Mouse (Mus musculus) C2C12 (cell line): ENCODE data around the gene Nedd9. TPM values are rescaled to one million over a fixed set of nuclear protein-coding genes. Genes with fewer than 3 reads are reported as not detected.
A peak's percentile ranks its signal among the peaks of the same experiment; 100 is the strongest.

ENCODE experiments used
- H3K27me3 ChIP-seq: one replicate; pipeline ENCODE4 v1.6.1; 2011; ENCODE audit not compliant: control insufficient read depth, insufficient read depth, insufficient read length
- H3K36me3 ChIP-seq: one replicate; pipeline ENCODE4 v1.6.1; 2011; ENCODE audit not compliant: control insufficient read depth, insufficient read depth
- H3K4me3 ChIP-seq: one replicate; pipeline ENCODE4 v1.5.1; 2011; ENCODE audit warnings: mild to moderate bottlenecking, control low read depth; ENCODE audit not compliant: poor library complexity, insufficient read depth, severe bottlenecking
- H3K79me2 ChIP-seq: one replicate; pipeline ENCODE4 v1.6.1; 2011; ENCODE audit not compliant: control insufficient read depth, insufficient read depth
- H3K79me3 ChIP-seq: one replicate; pipeline ENCODE4 v1.6.1; 2011; ENCODE audit warnings: low read depth, control low read depth
- H3ac ChIP-seq: one replicate; pipeline ENCODE3; 2011; ENCODE audit warnings: low read depth; ENCODE audit not compliant: control insufficient read depth, insufficient read length
- CEBPB ChIP-seq: IDR thresholded peaks from one replicate; pipeline ENCODE4 v1.6.1; 2011; ENCODE audit warnings: low read depth, mild to moderate bottlenecking, control low read depth, moderate library complexity
- CTCF ChIP-seq: IDR thresholded peaks from one replicate; pipeline ENCODE4 v1.5.1; 2011; ENCODE audit not compliant: control insufficient read depth, insufficient read depth, insufficient read length
- FOSL1 ChIP-seq: IDR thresholded peaks from one replicate; pipeline ENCODE4 v1.8.0; 2011; ENCODE audit warnings: mild to moderate bottlenecking, low read length; ENCODE audit not compliant: poor library complexity, insufficient read depth, severe bottlenecking
- MAX ChIP-seq: IDR thresholded peaks from one replicate; pipeline ENCODE4 v1.6.1; 2011; ENCODE audit warnings: mild to moderate bottlenecking, control low read depth
- MYOD1 ChIP-seq: IDR thresholded peaks from one replicate; pipeline ENCODE4 v1.6.1; 2011; ENCODE audit warnings: low read depth; ENCODE audit not compliant: control insufficient read depth, insufficient read length
- MYOG ChIP-seq: IDR thresholded peaks from one replicate; pipeline ENCODE4 v1.6.1; 2011; ENCODE audit not compliant: control insufficient read depth, insufficient read length; ENCODE audit errors: extremely low read depth
- USF1 ChIP-seq: IDR thresholded peaks from one replicate; pipeline ENCODE4 v1.6.1; 2011; ENCODE audit warnings: low read depth, mild to moderate bottlenecking, control low read depth, moderate library complexity
- long read RNA-seq, 2 experiments: library from polyadenylated mRNA; unstranded; transcript quantifications; one replicate each; pipeline ENCODE4 v2.0.0; 2019 to 2020
- polyA plus RNA-seq: library from polyadenylated mRNA; unstranded; fragments of >200 nt; fragmentation: generic; extraction: Trizol; gene quantifications from one replicate; pipeline ENCODE4 v1.2.1, GENCODE M21; 2012; ENCODE audit warnings: missing spikeins

Gene Nedd9
- 6.7 TPM for polyA plus RNA-seq
- long read RNA-seq, experiment 1, full-length matches to known transcripts, result 3 of 4 reads
- long read RNA-seq, experiment 1, partial matches to known transcripts, result 0 of 4 reads
- long read RNA-seq, experiment 1, other reads (novel, unspliced or antisense), result 1 of 4 reads
- long read RNA-seq, experiment 2, full-length matches to known transcripts, result 55 of 61 reads
- long read RNA-seq, experiment 2, partial matches to known transcripts, result 5 of 61 reads
- long read RNA-seq, experiment 2, other reads (novel, unspliced or antisense), result 1 of 61 reads

GRCm38 (mm10) chr13:41486606-41487408 lies at the start of gene Nedd9:
TSS of gene Nedd9 (minus strand) at chr13:41487362.
- TF ChIP-seq USF1 (no peak), CTCF (no peak), CEBPB (no peak), MAX (no peak), MYOG (no peak), MYOD1 (no peak)
- Histone ChIP-seq H3K79me3 (no peaks in the 10 kb centered on the region), H3ac (no peak within 1 kb of the TSS), H3K79me2 (no peaks in the 10 kb centered on the region), H3K4me3 (no peak within 1 kb of the TSS), H3K27me3 (no peaks in the 10 kb centered on the region), H3K36me3 (no peaks in the 10 kb centered on the region)

DNA sequence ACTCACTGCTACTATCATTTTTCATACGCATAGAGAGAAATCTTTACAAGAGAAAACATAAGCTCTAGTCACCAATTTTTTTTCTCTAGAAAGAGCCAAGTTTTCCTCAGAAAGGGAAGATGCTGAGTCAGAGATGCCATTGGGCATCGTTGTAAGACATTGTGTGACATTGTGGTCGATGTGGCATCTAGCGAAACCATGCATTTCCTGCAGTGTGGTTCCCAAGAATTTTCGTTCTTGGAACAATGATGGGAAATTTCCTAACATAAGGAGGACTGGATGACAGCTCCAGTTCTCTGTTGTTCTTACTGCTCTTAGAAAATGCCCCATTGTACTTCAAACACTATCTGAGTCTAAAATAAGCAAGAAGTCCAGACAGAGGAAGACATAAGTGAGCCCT lies 45.5 kb upstream of the Nedd9 start:
- no peaks in the 10 kb centered on the region for H3K79me3 ChIP-seq
- TF ChIP-seq CTCF (no peak), MYOG (no peak), CEBPB (peak; percentile 3), FOSL1 (peak; percentile 38), MAX (peak; percentile 52)

GRCm38 (mm10) chr13:41530326-41530725 lies 43.2 kb upstream of the Nedd9 start:
- Histone ChIP-seq H3K4me3 (no peak overlapping the region), H3ac (no peak overlapping the region), H3K36me3 (no peaks in the 10 kb centered on the region), H3K79me2 (no peaks in the 10 kb centered on the region), H3K79me3 (no peaks in the 10 kb centered on the region), H3K27me3 (no peaks in the 10 kb centered on the region)
- TF ChIP-seq FOSL1 (no peak), CEBPB (no peak), USF1 (no peak)

More for the DNA sequence above, 45.5 kb upstream of the Nedd9 start:
- Histone ChIP-seq H3K79me2 (no peaks in the 10 kb centered on the region), H3K27me3 (no peaks in the 10 kb centered on the region), H3K4me3 (no peak overlapping the region), H3K36me3 (no peaks in the 10 kb centered on the region), H3ac (no peak overlapping the region)

- no peaks in the 10 kb centered on the region for H3K79me2 ChIP-seq
- no peak overlapping the region for H3K4me3 ChIP-seq
- H3K27me3 ChIP-seq, result no peaks in the 10 kb centered on the region
- TF ChIP-seq CEBPB (no peak), MAX (no peak), MYOD1 (no peak), CTCF (no peak), MYOG (no peak), USF1 (no peak), FOSL1 (no peak)
- no peaks in the 10 kb centered on the region for H3K79me3 ChIP-seq
- no peak overlapping the region for H3ac ChIP-seq
- H3K36me3 ChIP-seq, result no peaks in the 10 kb centered on the region
Measured at GRCm38 (mm10) chr13:41524208-41524607, 37.0 kb upstream of the Nedd9 start.

DNA sequence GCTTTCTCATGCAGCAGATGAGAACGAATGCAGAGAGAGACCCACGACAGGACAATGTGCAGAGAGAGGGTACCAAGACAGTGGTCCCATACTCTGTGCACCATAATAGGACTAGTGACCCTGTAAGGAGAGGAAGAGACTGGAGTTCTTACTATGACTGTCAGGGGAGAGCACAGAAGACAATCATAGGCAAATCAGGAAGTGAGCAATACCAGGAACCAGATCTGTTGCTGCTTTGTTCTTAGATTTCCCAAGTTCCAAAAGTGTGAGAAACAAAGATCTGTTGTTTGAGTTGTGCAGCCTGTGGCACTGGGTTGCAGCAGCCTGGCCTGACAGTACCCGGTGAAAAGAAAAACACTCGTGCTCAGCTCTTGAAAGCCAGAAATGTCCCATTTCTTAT lies 34.1 kb upstream of the Nedd9 start:
- H3K27me3 ChIP-seq, result no peaks in the 10 kb centered on the region
- H3K36me3 ChIP-seq, result no peaks in the 10 kb centered on the region
- no peak for TF ChIP-seq CTCF
- TF ChIP-seq MAX, result no peak
- no peak for TF ChIP-seq MYOG
- no peak for TF ChIP-seq USF1
- TF ChIP-seq FOSL1, result no peak
- TF ChIP-seq MYOD1, result no peak
- TF ChIP-seq CEBPB, result no peak
- no peak overlapping the region for H3K4me3 ChIP-seq
- no peaks in the 10 kb centered on the region for H3K79me3 ChIP-seq
- peak overlapping the region; percentile 38 for H3ac ChIP-seq
- no peaks in the 10 kb centered on the region for H3K79me2 ChIP-seq

DNA sequence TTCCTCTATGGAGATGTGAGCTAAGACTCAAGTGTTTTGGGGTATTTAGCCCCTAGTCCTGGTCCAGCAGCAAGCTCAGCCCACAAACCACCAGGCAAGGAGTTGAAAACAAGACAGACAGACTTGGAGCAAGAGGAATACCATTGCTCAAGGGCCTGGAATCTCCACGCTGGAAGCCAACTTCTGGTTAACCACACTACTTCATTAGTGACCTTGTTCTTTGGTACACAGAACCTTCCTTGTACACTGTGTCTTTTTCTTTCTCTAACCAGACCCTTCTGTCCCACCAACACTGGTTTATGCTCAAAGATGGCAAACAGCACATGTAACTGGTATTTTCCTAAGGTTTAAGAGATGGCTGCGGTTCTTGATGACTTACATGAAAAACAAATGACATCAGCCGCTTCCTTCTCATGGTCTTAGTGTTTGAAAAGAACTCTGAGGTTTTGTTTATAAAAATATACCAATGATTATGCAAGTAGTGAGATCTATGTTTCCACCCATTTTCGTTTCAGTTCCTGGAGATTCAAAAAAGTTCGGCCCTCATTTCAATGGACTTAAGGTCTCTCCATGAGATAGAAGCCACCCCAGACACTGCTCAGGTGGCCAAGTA lies 33.5 kb upstream of the Nedd9 start:
- Histone ChIP-seq H3K4me3 (no peak overlapping the region), H3K27me3 (no peaks in the 10 kb centered on the region), H3K79me2 (no peaks in the 10 kb centered on the region), H3K36me3 (no peaks in the 10 kb centered on the region), H3ac (no peak overlapping the region), H3K79me3 (no peaks in the 10 kb centered on the region)
- TF ChIP-seq MAX (no peak), MYOD1 (no peak), FOSL1 (no peak), CTCF (no peak), USF1 (no peak), CEBPB (no peak), MYOG (no peak)
